Mouse (Mus musculus) embryonic fibroblast, embryonic 13.5 days (primary cell): ENCODE results near the gene Chodl.

Experiments
- CTCF ChIP-seq: IDR thresholded peaks from 2 replicates; pipeline ENCODE4 v1.5.1; 2011; ENCODE audit warnings: mild to moderate bottlenecking, control low read depth, low read length, moderate library complexity, borderline replicate concordance; ENCODE audit not compliant: insufficient read depth
- POLR2A ChIP-seq: IDR thresholded peaks from 2 replicates; pipeline ENCODE4 v1.6.1; 2011; ENCODE audit warnings: low read depth, mild to moderate bottlenecking, control low read depth, low read length, moderate library complexity

- TF ChIP-seq CTCF: no peak
- TF ChIP-seq POLR2A: no peak
Measured at GRCm38 (mm10) chr16:78974099-78974498, 43.4 kb downstream of the Chodl start.
